Mouse (Mus musculus) kidney, adult 2 months (tissue): ENCODE results near the gene Tha1. TPM values are rescaled to one million over a fixed set of nuclear protein-coding genes. Genes with fewer than 3 reads are reported as not detected.

ENCODE experiments used
- DNase-seq: peaks from one replicate; pipeline ENCODE4 v3.0.0; 2021
- H3K27ac ChIP-seq: fragments of 200-500 bp; 2 replicates; pipeline ENCODE4 v1.5.1; 2012; ENCODE audit warnings: low read depth, low read length, control low read depth, inconsistent platforms; ENCODE audit not compliant: insufficient read depth
- H3K27me3 ChIP-seq: fragments of 200-500 bp; replicated peaks from 2 replicates; pipeline ENCODE4 v1.6.1; 2012; ENCODE audit warnings: mild to moderate bottlenecking, moderate library complexity, low read length, inconsistent platforms; ENCODE audit not compliant: control insufficient read depth, insufficient read depth
- H3K36me3 ChIP-seq: fragments of 200-500 bp; 2 replicates; pipeline ENCODE4 v1.6.1; 2012; ENCODE audit warnings: mild to moderate bottlenecking, moderate library complexity, low read length, inconsistent platforms; ENCODE audit not compliant: control insufficient read depth, insufficient read depth
- H3K4me1 ChIP-seq: fragments of 200-500 bp; 2 replicates; pipeline ENCODE4 v1.6.1; 2011; ENCODE audit warnings: low read length; ENCODE audit not compliant: control insufficient read depth, insufficient read depth
- H3K4me3 ChIP-seq: fragments of 200-500 bp; 2 replicates; pipeline ENCODE4 v1.5.1; 2011; ENCODE audit warnings: mild to moderate bottlenecking, low read depth, low read length, control low read depth; ENCODE audit not compliant: insufficient read depth
- CTCF ChIP-seq: fragments of 200-500 bp; conservative IDR thresholded peaks from 2 replicates; pipeline ENCODE4 v1.5.1; 2011; ENCODE audit warnings: low read depth, mild to moderate bottlenecking, control low read depth, low read length, moderate library complexity, mixed read lengths; ENCODE audit not compliant: insufficient read depth, insufficient read length
- POLR2A ChIP-seq: fragments of 200-500 bp; IDR thresholded peaks from one replicate; pipeline ENCODE4 v1.6.1; 2011; ENCODE audit warnings: low read depth, low read length, control low read depth
- WGBS: fragments of 180-500 bp; shearing (Covaris S2); methylation state at CpG from one replicate; pipeline ENCODE4 v1.1.7; 2018; 5-methylcytosine and 5-hydroxymethylcytosine counted together
- polyA plus RNA-seq: library from polyadenylated mRNA; depleted of rRNA; stranded (reverse); fragments of >200 nt; gene quantifications from 2 replicates; pipeline ENCODE4 v1.2.3, GENCODE M21; 2012

Gene Tha1
- polyA plus RNA-seq, 1 experiment: 14.9 TPM

DNA sequence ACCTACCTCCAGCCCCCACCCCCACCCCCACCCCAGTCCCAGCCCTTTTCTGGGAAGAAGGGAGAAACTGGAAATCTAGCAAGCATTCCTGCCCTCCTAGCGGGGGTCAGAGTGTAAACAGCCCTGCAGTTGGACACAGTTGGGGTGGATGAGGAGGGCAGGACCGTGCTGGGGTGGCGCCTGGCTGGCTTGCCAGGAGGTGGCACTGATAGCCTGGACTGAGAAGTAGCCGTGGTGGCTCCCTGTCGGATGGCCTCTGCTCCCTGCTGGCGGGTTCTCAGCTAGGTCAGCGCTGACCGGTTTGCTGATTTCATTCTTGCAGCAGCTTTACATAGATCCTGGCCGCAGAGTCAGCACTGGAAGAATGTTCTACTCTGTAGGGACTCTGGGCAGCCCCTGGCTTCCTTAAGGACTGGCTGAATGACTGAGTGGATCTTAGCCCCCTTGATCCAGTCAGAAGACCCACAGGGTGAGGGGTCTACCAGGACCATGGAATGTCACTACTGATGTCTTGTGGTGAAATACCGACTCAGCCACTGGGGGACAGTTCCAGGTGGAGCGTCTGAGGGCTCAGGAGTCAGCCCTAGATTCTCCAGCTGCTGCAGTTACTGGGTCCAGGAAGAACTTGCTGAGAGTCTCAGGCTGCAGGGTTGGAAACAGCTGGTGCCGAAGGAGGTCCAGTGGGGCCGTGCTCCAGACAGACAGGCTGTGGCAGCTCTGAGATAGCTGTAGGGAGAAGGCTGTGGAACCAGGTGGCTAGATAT, 17.4 kb upstream of the Tha1 start:
- 36% methylated on average over 13 of the region's 13 CpGs for WGBS
- Histone ChIP-seq H3K27ac (no peak overlapping the region), H3K4me3 (no peak overlapping the region), H3K36me3 (no peaks in the 10 kb centered on the region), H3K4me1 (0 out of 2 replicates have a peak, but pooled peaks cover 2% of the 10 kb centered on the region), H3K27me3 (no peaks in the 10 kb centered on the region)
- TF ChIP-seq POLR2A (no peak), CTCF (peak; percentile 56)
- peak; percentile 57 for DNase-seq

DNA sequence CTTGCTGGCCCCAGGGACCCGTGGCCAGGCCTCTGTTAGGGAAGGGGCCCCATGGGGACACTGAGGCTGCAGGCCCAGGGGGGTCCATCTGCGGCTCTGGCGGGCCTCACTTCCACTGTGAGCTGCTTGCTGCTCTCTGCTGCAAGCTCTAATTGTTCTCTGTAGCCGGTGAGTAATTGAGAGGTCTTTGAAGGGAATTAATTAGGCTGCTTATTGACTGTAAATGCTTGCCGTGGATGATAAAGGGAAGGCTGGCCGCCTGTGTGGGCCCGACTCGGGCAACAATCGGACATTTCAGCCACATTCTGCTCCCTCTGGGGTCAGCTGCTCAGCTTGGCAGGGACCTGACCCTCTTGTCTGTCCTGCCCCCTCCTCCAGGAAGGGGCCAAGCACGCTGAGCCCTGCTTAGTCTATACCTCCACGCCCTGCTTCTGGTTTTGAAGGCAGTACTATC, 16.6 kb upstream of the Tha1 start:
- no peak for DNase-seq
- no peaks in the 10 kb centered on the region for H3K36me3 ChIP-seq
- H3K4me3 ChIP-seq: no peak overlapping the region
- H3K27me3 ChIP-seq: no peaks in the 10 kb centered on the region
- no peak overlapping the region for H3K27ac ChIP-seq
- whole genome bisulfite sequencing: 59% methylated on average over 11 of the region's 11 CpGs
- 0 out of 2 replicates have a peak, but pooled peaks cover 4% of the 10 kb centered on the region for H3K4me1 ChIP-seq
- TF ChIP-seq POLR2A (no peak), CTCF (no peak)

- Histone ChIP-seq H3K27ac (no peak overlapping the region), H3K27me3 (no peaks in the 10 kb centered on the region), H3K36me3 (no peaks in the 10 kb centered on the region), H3K4me1 (0 out of 2 replicates have a peak, but pooled peaks cover 4% of the 10 kb centered on the region), H3K4me3 (no peak overlapping the region)
- no peak for DNase-seq
- WGBS: 36% methylated on average over 33 of the region's 33 CpGs
- no peak for TF ChIP-seq CTCF
- no peak for TF ChIP-seq POLR2A
These were observed 15.9 kb upstream of the Tha1 start for GRCm38 (mm10) chr11:117888853-117889822.

DNA sequence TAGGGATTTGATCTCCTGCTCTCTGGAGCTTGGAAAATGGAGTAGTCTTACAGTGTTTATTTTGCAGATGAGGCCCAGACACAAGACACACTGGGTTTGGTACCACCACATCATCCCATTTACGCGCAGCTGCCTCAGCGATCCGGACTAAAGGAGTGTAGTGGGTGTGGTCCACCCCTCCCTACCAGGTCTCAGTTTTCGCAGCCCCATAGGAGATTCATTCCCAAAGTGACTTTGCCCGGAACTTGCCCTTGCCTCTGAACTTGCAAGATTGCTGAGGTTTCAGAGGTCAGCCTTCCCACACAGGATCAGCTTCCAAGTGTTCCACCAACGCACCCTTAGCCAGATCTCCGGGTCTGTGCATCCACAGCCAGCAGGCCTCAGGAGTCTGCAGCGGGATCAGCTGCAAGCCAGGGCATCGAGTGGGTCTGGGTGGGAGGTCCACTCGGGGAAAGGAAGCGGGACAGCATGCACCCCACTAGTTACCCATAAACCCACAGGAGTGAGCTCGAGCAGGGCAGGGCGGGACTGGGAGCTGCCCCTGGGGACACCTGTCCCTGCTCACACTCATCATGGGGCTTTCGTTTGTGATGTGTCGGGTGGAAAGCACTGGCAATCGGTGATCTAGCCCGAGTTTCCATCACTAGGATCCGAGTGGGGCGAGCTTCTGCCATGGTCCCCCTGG, 15.0 kb upstream of the Tha1 start:
- TF ChIP-seq CTCF (no peak), POLR2A (no peak)
- WGBS: 56% methylated on average over 20 of the region's 20 CpGs
- H3K27me3 ChIP-seq: no peaks in the 10 kb centered on the region
- H3K4me3 ChIP-seq: no peak overlapping the region
- no peak for DNase-seq
- no peaks in the 10 kb centered on the region for H3K36me3 ChIP-seq
- no peak overlapping the region for H3K27ac ChIP-seq
- H3K4me1 ChIP-seq: 0 out of 2 replicates have a peak, but pooled peaks cover 4% of the 10 kb centered on the region

DNA sequence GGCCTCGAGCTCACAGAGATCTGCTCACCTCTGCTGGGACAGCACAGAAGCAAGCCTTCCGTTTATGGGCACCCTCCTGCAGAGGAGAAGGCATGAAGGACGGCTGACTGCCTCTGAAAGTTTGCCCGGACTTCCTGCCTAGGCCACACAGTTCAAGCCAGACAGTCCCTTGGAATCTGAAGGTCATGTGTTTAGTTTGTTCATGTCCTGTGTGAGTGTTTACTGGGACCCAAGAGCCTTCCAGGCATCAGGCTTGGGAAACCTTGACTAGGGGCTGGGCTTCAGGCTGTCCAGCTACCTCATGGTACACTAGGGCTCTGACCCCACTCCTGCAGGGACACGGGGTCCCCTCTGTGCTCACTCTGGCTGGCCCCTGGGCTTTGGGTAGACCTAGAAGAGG, 12.7 kb upstream of the Tha1 start:
- Histone ChIP-seq H3K27me3 (no peaks in the 10 kb centered on the region), H3K36me3 (no peaks in the 10 kb centered on the region), H3K27ac (no peak overlapping the region), H3K4me1 (peaks cover 4% of the 10 kb centered on the region; the same call in 1 of the 2 replicates), H3K4me3 (no peak overlapping the region)
- no peak for TF ChIP-seq CTCF
- no peak for TF ChIP-seq POLR2A
- DNase-seq: peak; percentile 53
- WGBS: 32% methylated on average over 5 of the region's 5 CpGs

DNA sequence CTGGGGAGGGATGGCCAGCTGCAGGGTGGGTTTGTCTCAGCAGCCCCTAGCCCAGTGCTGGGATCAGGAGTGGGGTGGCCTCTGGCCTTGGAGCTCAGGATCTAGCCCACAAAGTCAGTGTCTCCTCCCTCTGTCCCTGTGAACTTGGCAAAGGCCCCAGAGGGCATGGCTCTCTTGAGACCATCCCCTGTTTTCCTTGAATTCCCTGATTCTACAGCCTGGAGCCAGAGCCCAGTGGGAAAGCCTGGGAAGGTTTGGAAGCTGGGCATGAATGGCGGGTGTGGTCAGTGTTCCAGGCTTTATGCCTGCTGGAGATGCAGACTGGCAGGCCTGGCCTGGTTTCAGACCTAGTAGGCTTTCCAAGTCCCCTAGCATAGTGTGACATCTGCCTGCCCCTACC, 8.9 kb upstream of the Tha1 start:
- Histone ChIP-seq H3K4me3 (no peak overlapping the region), H3K27me3 (no peaks in the 10 kb centered on the region), H3K4me1 (peaks cover 12% of the 10 kb centered on the region), H3K36me3 (no peaks in the 10 kb centered on the region), H3K27ac (no peak overlapping the region)
- no peak for TF ChIP-seq CTCF
- no peak for TF ChIP-seq POLR2A
- DNase-seq: peak; percentile 64
- WGBS: 74% methylated on average over 1 of the region's 1 CpGs
